Mouse (Mus musculus) limb, embryonic 11.5 days (tissue): ENCODE measurements around the gene Ctsz. TPM values are rescaled to one million over a fixed set of nuclear protein-coding genes. Genes with fewer than 3 reads are reported as not detected.

Experiments used
- ATAC-seq: fragments of 200-750 bp; cut with Nextera tagmentation; 2 replicates; pipeline ENCODE4 v1.8.0; 2017; ENCODE audit warnings: low read depth; ENCODE audit not compliant: insufficient number of reproducible peaks, low FRiP score, low TSS enrichment
- DNase-seq: peaks from one replicate; pipeline ENCODE4 v3.0.0-alpha.2; 2015; ENCODE audit warnings: low spot score
- H3K27ac ChIP-seq: fragments of 300-500 bp; sonication (generic); replicated peaks from 2 replicates; pipeline ENCODE4 v1.5.1; 2014; ENCODE audit warnings: low read depth, mild to moderate bottlenecking, low read length
- H3K27me3 ChIP-seq: fragments of 300-500 bp; sonication (generic); 2 replicates; pipeline ENCODE4 v1.6.1; 2014; ENCODE audit warnings: mild to moderate bottlenecking, low read length, mixed read lengths; ENCODE audit not compliant: control insufficient read depth, insufficient read depth
- H3K36me3 ChIP-seq: fragments of 300-500 bp; sonication (generic); 2 replicates; pipeline ENCODE4 v1.6.1; 2014; ENCODE audit warnings: mild to moderate bottlenecking, low read length, moderate library complexity, mixed read lengths; ENCODE audit not compliant: control insufficient read depth, insufficient read depth
- H3K4me1 ChIP-seq: fragments of 300-500 bp; sonication (generic); 2 replicates; pipeline ENCODE4 v1.6.1; 2014; ENCODE audit warnings: low read length, mixed read lengths; ENCODE audit not compliant: control insufficient read depth, insufficient read depth
- H3K4me2 ChIP-seq: fragments of 300-500 bp; sonication (generic); 2 replicates; pipeline ENCODE4 v1.6.1; 2014; ENCODE audit warnings: low read depth, mild to moderate bottlenecking, moderate library complexity; ENCODE audit not compliant: severe bottlenecking
- H3K4me3 ChIP-seq: fragments of 300-500 bp; sonication (generic); 2 replicates; pipeline ENCODE4 v1.5.1; 2014; ENCODE audit warnings: low read depth, low read length
- H3K9ac ChIP-seq: fragments of 300-500 bp; sonication (generic); 2 replicates; pipeline ENCODE4 v1.6.1; 2014; ENCODE audit warnings: mild to moderate bottlenecking, low read length
- H3K9me3 ChIP-seq: fragments of 300-500 bp; sonication (generic); 2 replicates; pipeline ENCODE4 v1.6.1; 2016; ENCODE audit warnings: low read length; ENCODE audit not compliant: control insufficient read depth
- WGBS: fragments of 180-500 bp; shearing (Covaris S2); extraction: QIAGEN DNeasy Blood & Tissue Kit; methylation state at CpG from one replicate; pipeline ENCODE4 v1.1.7; 2014; 5-methylcytosine and 5-hydroxymethylcytosine counted together
- polyA plus RNA-seq: library from polyadenylated mRNA; unstranded; fragments of >200 nt; fragmentation: Nextera tagmentation; extraction: Ambion mirVana; gene quantifications from 2 replicates; pipeline ENCODE4 v1.2.1, GENCODE M21; 2014

The Ctsz gene
- polyA plus RNA-seq, 1 experiment from 2014 or later = 106 TPM

- H3K4me1 ChIP-seq = no peaks in the 10 kb centered on the region
- ATAC-seq (no peak), DNase-seq (no peak)
- H3K9ac ChIP-seq = no peak overlapping the region
- H3K4me2 ChIP-seq = no peak overlapping the region
- H3K4me3 ChIP-seq = no peak overlapping the region
- no peak overlapping the region for H3K27ac ChIP-seq
- WGBS = 89% methylated on average over 11 of the region's 11 CpGs
- H3K36me3 ChIP-seq = peaks cover 39% of the 10 kb centered on the region
- H3K27me3 ChIP-seq = no peaks in the 10 kb centered on the region
- H3K9me3 ChIP-seq = no peaks in the 10 kb centered on the region
Measured at GRCm38 (mm10) chr2:174424301-174425085, 14.3 kb downstream of the Ctsz start.

- Histone ChIP-seq H3K27me3 (no peaks in the 10 kb centered on the region), H3K4me1 (peaks cover 4% of the 10 kb centered on the region; the same call in 1 of the 2 replicates), H3K4me2 (no peak overlapping the region), H3K36me3 (peaks cover 24% of the 10 kb centered on the region), H3K9me3 (no peaks in the 10 kb centered on the region), H3K4me3 (no peak overlapping the region), H3K27ac (no peak overlapping the region), H3K9ac (no peak overlapping the region)
- no peak for ATAC-seq
- no peak for DNase-seq
- 87% methylated on average over 6 of the region's 6 CpGs for WGBS
Measured at GRCm38 (mm10) chr2:174421107-174421506, 17.7 kb downstream of the Ctsz start.

- Histone ChIP-seq H3K4me1 (peaks cover 4% of the 10 kb centered on the region; the same call in 1 of the 2 replicates), H3K36me3 (0 out of 2 replicates have a peak, but pooled peaks cover 2% of the 10 kb centered on the region), H3K4me3 (peak within 1 kb of the TSS; percentile 92), H3K9me3 (no peaks in the 10 kb centered on the region), H3K27ac (no peak within 1 kb of the TSS), H3K9ac (peak within 1 kb of the TSS; percentile 93), H3K4me2 (peak within 1 kb of the TSS; percentile 77), H3K27me3 (no peaks in the 10 kb centered on the region)
- DNase-seq (peak; percentile 99), ATAC-seq (peak; percentile 91)
- 1% methylated on average over 40 of the region's 40 CpGs for WGBS
Measured at GRCm38 (mm10) chr2:174415731-174416310, 23.0 kb downstream of the Ctsz start, which contains the start of gene Nelfcd. TSS of gene Nelfcd (plus strand) at chr2:174415804.

GRCm38 (mm10) chr2:174415001-174415730, 23.7 kb downstream of the Ctsz start:
- H3K9ac ChIP-seq = no peak overlapping the region; the same call in 1 of the 2 replicates
- DNase-seq (no peak), ATAC-seq (peak; percentile 37; the same call in 1 of the 2 replicates)
- WGBS = 44% methylated on average over 17 of the region's 18 CpGs
- no peaks in the 10 kb centered on the region for H3K27me3 ChIP-seq
- peaks cover 4% of the 10 kb centered on the region; the same call in 1 of the 2 replicates for H3K4me1 ChIP-seq
- H3K4me3 ChIP-seq = peak overlapping the region; percentile 92
- 0 out of 2 replicates have a peak, but pooled peaks cover 2% of the 10 kb centered on the region for H3K36me3 ChIP-seq
- H3K9me3 ChIP-seq = no peaks in the 10 kb centered on the region
- no peak overlapping the region for H3K27ac ChIP-seq
- H3K4me2 ChIP-seq = peak overlapping the region; percentile 77; the same call in 1 of the 2 replicates

- Histone ChIP-seq H3K36me3 (no peaks in the 10 kb centered on the region), H3K9me3 (no peaks in the 10 kb centered on the region), H3K27ac (no peak overlapping the region), H3K4me1 (peaks cover 4% of the 10 kb centered on the region; the same call in 1 of the 2 replicates), H3K4me3 (no peak overlapping the region), H3K9ac (no peak overlapping the region), H3K27me3 (no peaks in the 10 kb centered on the region), H3K4me2 (no peak overlapping the region)
- ATAC-seq (no peak), DNase-seq (no peak)
- WGBS = 84% methylated on average over 7 of the region's 7 CpGs
Measured at GRCm38 (mm10) chr2:174413127-174413526, 25.7 kb downstream of the Ctsz start.

- Histone ChIP-seq H3K9me3 (no peaks in the 10 kb centered on the region), H3K36me3 (no peaks in the 10 kb centered on the region), H3K4me2 (no peak overlapping the region), H3K4me3 (no peak overlapping the region), H3K27me3 (no peaks in the 10 kb centered on the region), H3K9ac (no peak overlapping the region), H3K27ac (no peak overlapping the region), H3K4me1 (no peaks in the 10 kb centered on the region)
- no peak for ATAC-seq
- WGBS = 52% methylated on average over 2 of the region's 2 CpGs
- DNase-seq = no peak
Measured at GRCm38 (mm10) chr2:174410222-174410621, 28.6 kb downstream of the Ctsz start.

- H3K4me2 ChIP-seq = no peak overlapping the region
- H3K27ac ChIP-seq = no peak overlapping the region
- no peaks in the 10 kb centered on the region for H3K4me1 ChIP-seq
- WGBS = 80% methylated on average over 4 of the region's 4 CpGs
- DNase-seq = no peak
- no peaks in the 10 kb centered on the region for H3K36me3 ChIP-seq
- no peak overlapping the region for H3K9ac ChIP-seq
- ATAC-seq = no peak
- H3K9me3 ChIP-seq = no peaks in the 10 kb centered on the region
- H3K4me3 ChIP-seq = no peak overlapping the region
- no peaks in the 10 kb centered on the region for H3K27me3 ChIP-seq
Measured at GRCm38 (mm10) chr2:174400396-174400795, 38.4 kb downstream of the Ctsz start.

GRCm38 (mm10) chr2:174397881-174398280, 41.0 kb downstream of the Ctsz start:
- H3K36me3 ChIP-seq = no peaks in the 10 kb centered on the region
- no peak overlapping the region for H3K9ac ChIP-seq
- H3K27ac ChIP-seq = no peak overlapping the region
- DNase-seq (no peak), ATAC-seq (no peak)
- no peaks in the 10 kb centered on the region for H3K9me3 ChIP-seq
- no peak overlapping the region for H3K4me3 ChIP-seq
- no peaks in the 10 kb centered on the region for H3K27me3 ChIP-seq
- no peak overlapping the region for H3K4me2 ChIP-seq
- H3K4me1 ChIP-seq = no peaks in the 10 kb centered on the region
- 93% methylated on average over 6 of the region's 6 CpGs for WGBS
